Mouse (Mus musculus) embryonic fibroblast, embryonic 13.5 days (primary cell): Measurements from ENCODE around the gene Nlrp1b. TPM values are rescaled to one million over a fixed set of nuclear protein-coding genes. Genes with fewer than 3 reads are reported as not detected.

Experiments
- H3K27ac ChIP-seq: 2 replicates; pipeline ENCODE4 v1.5.1; 2012; ENCODE audit warnings: low read length, control low read depth, inconsistent platforms; ENCODE audit not compliant: insufficient read depth
- H3K4me1 ChIP-seq: 2 replicates; pipeline ENCODE4 v1.6.1; 2011; ENCODE audit warnings: low read length; ENCODE audit not compliant: control insufficient read depth, insufficient read depth
- H3K4me3 ChIP-seq: 2 replicates; pipeline ENCODE4 v1.5.1; 2011; ENCODE audit warnings: mild to moderate bottlenecking, control low read depth, low read length; ENCODE audit not compliant: insufficient read depth
- CTCF ChIP-seq: IDR thresholded peaks from 2 replicates; pipeline ENCODE4 v1.5.1; 2011; ENCODE audit warnings: mild to moderate bottlenecking, control low read depth, low read length, moderate library complexity, borderline replicate concordance; ENCODE audit not compliant: insufficient read depth
- POLR2A ChIP-seq: IDR thresholded peaks from 2 replicates; pipeline ENCODE4 v1.6.1; 2011; ENCODE audit warnings: low read depth, mild to moderate bottlenecking, control low read depth, low read length, moderate library complexity
- polyA plus RNA-seq: library from polyadenylated mRNA; stranded (reverse); fragments of >200 nt; gene quantifications from 2 replicates; pipeline ENCODE4 v1.2.4, GENCODE M21; 2011; ENCODE audit warnings: low read depth; ENCODE audit not compliant: missing spikeins, insufficient read length

Nlrp1b gene
- polyA plus RNA-seq, 1 experiment, result not detected

GRCm38 (mm10) chr11:71144661-71145060, 85.9 kb downstream of the Nlrp1b start, which contains the start of gene Nlrp1a:
Nlrp1a (minus strand) TSS chr11:71144704.
- Histone ChIP-seq H3K27ac (no peak within 1 kb of the TSS), H3K4me1 (no peaks in the 10 kb centered on the region), H3K4me3 (no peak within 1 kb of the TSS)
- TF ChIP-seq POLR2A, result no peak

DNA sequence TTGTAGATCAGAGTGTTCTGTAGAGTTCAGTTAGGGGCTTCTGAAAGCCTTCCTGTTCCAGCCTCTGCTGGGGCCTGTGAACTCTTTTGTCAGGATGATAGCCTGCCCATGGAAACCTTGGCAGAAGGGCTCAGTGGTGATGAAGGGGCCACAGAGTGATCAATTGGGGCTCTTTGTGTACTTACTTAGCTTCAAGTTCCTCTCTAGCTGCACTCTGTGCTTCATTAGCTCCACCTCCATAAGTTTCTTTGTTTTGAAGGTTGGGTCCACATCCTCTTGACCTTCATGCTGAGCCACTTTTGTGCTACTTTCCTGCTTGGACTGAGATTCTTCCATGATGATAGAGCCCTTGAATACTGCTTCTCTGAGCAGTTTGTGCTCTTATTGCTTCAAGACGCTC, 88.5 kb downstream of the Nlrp1b start:
- TF ChIP-seq CTCF, result no peak
- TF ChIP-seq POLR2A, result no peak
- H3K27ac ChIP-seq, result no peak overlapping the region
- no peaks in the 10 kb centered on the region for H3K4me1 ChIP-seq
- no peak overlapping the region for H3K4me3 ChIP-seq

- H3K27ac ChIP-seq, result no peak overlapping the region
- H3K4me3 ChIP-seq, result no peak overlapping the region
- TF ChIP-seq CTCF, result no peak
- no peak for TF ChIP-seq POLR2A
- H3K4me1 ChIP-seq, result no peaks in the 10 kb centered on the region
Observed at GRCm38 (mm10) chr11:71107128-71107527, 123.4 kb downstream of the Nlrp1b start.

- TF ChIP-seq CTCF (no peak), POLR2A (no peak)
- Histone ChIP-seq H3K4me1 (no peaks in the 10 kb centered on the region), H3K4me3 (no peak overlapping the region), H3K27ac (no peak overlapping the region)
Observed at GRCm38 (mm10) chr11:71106261-71107021, 124.1 kb downstream of the Nlrp1b start.

GRCm38 (mm10) chr11:71103931-71104330, 126.6 kb downstream of the Nlrp1b start:
- TF ChIP-seq POLR2A (no peak), CTCF (no peak)
- Histone ChIP-seq H3K4me3 (no peak overlapping the region), H3K4me1 (no peaks in the 10 kb centered on the region), H3K27ac (no peak overlapping the region)

Other genes with a start within 250 kb of the Nlrp1b start
- gene C1qbp, start 247.7 kb downstream of the Nlrp1b start, polyA plus RNA-seq, result 163 and 168 TPM in 2 replicates
- 33.1 and 38.4 TPM in 2 replicates for gene Dhx33, start 226.3 kb downstream of the Nlrp1b start, polyA plus RNA-seq
- gene Mis12, start 211.1 kb downstream of the Nlrp1b start, polyA plus RNA-seq, result 33.1 and 35.2 TPM in 2 replicates
- gene Derl2, start 210.9 kb downstream of the Nlrp1b start, polyA plus RNA-seq, result 68.2 and 74.5 TPM in 2 replicates
- 5.8 and 17.6 TPM in 2 replicates for gene 6330403K07Rik, start 197.2 kb downstream of the Nlrp1b start, polyA plus RNA-seq
- gene Nlrp1a, start 86.0 kb downstream of the Nlrp1b start, polyA plus RNA-seq, result 0.12 TPM in 1 of 2 replicates, not detected in the other